Mouse (Mus musculus) heart, adult 9 months (tissue): ENCODE data around the gene Tesk1.

ENCODE experiments used
- DNase-seq, 2 experiments: peaks; one replicate each; pipeline ENCODE4 v3.0.0; 2022; ENCODE audit warnings: low spot score in 2 of 2

Tesk1 gene

DNA sequence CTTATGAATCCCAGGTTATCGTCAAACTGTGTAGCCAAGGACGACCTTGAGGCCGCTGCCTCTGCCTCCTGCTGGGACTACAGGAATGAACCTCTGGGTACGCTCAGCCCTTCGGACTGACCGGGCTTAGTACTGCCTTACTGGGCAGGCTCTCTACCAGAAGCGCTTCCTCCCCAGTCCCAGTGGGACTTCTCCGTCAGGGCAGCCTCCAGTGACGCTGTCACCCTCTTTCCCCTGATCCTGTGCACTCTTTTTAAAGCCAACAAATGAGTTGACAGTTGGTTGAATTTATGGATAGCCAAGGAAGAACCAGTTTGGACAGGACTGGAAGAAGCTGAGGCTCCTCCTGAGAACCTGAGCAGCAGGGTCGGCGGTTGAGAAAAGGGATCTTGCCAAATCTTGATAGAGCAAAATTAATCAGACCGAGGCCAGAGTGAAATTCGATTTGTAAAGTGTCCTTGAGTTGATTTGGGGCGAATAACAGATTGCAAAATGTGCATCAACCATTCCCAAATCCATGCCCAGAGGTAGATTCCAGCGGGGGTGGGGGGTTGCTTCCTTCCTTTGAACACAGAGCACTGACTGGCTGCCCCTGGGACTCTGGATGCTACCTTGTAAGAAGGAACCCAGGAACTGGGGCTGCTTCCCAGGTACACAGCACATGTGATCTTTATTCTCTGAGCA lies 22.6 kb upstream of the Tesk1 start:
- DNase-seq, result peak; percentile 64 to 74

DNA sequence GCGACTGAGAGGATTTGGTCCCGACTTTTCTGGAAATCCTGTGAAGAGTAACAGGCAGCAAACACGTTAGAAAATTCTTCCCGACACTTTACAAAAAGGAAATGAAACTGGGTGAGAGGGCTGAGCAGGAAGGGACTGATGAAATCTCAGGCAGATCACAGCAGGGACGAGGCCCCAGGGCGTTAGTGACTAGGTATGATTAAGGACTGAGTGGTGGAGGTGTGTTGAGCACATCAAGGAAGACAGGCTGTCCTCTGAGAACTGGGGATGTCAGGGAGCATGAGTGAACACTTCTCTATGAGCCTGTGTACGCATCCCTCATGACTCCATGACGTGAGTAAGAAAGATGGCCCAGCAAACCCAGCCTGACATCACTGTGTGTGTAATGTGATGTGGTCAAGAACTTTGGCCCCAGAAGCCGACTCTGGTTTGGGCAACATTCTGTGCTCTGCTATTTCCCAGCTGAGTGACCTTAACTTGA lies 21.9 kb upstream of the Tesk1 start:
- DNase-seq, result no peak

DNA sequence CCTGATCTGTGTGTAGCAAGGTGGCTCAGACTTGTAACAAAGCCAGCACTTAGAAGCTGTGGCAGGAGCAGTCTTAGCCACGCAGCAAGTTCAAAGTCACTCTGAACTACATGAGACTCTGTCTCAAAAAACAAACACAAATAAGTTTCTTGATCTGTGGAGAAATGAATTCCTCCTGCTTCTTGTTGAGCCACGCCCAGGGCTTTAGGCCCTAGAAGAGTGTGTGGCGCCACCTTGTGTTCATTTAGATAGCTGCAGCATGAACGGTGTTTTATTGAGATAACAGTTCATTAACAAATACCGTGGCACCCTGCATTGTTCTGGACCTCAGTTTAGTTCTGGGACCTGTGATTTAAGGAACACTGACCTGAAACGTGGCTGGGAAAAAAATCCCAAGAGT lies 21.4 kb upstream of the Tesk1 start:
- peak; percentile 71 to 88 for DNase-seq

DNA sequence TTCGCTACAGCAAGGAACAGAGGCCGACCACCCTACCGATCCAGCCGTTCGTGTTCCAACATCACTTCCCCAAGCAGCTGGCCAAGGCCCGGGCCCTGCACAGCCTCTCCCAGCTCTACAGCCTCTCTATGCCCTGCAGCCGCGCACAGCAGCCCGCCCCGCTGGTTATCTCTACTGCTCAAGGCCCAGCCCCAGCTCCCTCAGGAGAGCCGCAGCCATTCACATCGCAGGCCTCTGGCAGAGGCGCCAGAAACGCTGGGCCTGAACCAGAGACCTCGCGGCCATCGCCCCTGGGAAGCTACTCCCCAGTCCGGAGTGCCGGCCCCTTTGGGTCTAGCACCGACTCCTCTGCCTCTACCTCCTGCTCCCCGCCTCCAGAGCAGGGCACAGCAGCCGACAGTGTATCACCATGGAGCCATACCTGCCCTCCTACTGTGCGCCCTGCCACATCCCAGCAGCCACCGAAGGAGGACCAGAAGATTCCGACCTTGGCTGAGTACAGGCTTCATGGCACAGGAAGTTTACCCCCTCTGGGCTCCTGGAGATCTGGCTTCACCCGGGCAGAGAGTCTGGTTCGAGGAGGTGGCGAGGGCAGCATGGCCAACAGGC lies 20.0 kb upstream of the Tesk1 start:
- DNase-seq, result peak in 1 of 2 experiments; percentile 7

DNA sequence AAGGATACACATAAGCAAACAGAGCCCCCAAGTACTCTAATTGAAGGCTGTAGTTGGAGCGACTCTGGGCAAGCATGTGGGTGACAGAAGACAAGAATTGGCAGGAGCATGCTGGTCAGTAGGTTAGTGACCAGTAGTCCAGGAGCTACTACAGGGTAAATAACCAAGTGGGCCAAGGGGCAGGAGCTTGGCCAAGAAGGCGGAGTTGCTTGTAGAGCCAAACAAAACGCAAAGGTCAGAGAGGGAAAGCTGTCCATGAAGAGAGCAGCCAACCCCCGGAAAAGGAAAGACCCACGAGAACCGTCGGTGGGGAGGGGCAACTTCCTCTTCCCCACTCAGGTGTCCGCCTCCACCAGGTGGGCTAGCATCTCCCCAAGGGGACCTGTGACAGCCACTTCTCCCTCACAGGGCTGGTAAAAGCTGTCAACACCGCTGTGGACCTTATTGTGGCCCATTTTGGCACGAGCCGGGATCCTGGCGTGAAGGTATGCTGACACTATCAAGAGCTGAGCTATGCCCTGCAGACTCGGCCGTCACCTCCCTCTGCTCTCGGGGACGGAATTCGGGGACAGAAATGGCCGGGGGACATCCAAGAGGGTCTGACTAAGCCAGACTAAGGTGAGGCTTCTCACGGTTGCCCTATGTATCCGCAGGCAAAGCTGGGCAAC lies 18.3 kb upstream of the Tesk1 start:
- DNase-seq, result peak; percentile 48 to 72

DNA sequence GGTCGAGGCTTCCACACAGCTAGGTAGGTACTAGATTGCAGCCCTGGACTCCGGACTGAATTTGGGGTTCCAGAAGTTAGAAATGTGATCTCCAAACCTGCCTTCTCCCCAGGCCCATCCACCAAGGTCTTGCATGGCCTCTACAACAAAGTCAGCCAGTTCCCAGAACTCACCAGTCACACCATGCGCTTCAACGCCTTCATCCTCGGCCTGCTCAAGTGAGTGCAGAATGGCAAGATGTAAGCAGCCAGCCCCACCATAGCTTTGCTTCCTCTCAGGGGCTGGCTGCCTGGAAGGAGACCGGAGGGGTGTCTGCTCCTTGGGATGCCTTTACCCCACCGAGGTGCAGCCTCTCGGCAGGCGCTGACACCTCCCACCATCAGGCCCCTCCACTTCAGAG lies 17.7 kb upstream of the Tesk1 start:
- DNase-seq, result peak in 1 of 2 experiments; percentile 1

DNA sequence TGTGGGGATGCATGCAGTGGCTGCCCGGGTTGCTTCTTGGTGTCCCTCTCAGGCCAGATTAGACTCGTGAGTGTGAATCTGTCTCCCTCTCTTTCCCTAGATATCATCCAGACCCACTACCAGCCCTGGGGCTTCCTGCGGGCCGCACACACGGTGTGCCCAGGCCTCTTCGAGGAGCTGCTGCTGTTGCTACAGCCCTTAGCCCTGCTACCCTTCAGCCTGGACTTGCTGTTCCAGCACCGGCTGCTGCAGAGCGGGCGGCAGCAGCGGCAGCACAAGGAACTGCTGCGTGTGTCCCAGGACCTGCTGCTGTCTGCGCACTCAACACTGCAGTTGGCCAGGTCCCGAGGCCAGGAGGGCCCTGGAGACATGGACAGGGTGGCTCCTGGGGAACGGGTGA lies 16.5 kb upstream of the Tesk1 start:
- DNase-seq, result no peak

DNA sequence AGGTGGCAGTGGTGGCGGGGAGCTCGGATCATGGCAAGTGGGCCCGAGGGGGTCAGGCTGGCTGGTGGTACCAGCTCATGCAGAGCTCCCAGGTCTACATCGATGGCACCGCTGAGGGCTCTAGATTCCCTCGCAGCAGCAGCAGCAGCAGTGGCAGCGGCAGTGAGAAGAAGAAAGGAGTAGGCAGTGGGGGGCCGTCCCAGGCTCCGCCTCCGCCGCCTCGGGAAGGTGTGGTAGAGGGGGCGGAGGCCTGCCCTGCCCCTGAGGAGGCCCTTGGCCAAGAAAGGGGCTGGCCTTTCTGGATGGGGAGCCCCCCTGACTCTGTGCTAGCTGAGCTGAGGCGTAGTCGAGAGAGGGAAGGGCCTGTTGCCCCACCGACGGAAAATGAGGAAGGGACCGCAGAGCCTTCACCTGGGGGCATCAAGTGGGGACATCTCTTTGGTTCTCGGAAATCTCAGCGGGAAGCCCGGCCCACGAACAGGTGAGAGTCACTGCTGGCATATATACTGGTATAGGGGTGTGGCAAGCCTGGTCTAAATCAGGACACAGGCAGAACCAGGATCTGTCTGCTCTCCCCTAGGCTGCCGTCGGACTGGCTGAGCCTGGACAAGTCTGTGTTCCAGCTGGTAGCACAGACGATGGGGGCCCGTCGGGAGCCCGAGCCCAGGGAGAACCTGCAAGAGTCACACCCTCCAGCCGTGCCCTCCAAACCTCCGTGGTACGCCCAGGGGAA lies 15.9 kb upstream of the Tesk1 start:
- no peak for DNase-seq

DNA sequence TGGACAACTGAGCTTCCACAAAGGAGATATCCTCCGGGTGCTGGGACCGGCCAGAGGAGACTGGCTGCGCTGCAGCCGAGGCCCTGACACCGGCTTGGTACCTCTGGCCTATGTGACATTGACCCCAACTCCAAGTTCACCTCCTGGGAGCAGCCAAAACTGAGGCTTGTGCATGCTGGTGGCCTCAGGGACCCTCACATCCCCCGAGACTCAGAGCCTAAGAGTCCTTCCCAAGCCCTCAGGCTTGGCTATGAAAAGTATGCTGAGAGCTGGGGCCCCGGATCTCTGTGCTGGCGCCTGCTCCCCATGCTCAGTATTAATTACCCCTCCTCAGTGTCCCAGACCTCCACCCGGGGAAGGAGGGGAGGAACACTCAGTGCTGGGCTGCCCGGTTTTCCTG lies 15.3 kb upstream of the Tesk1 start:
- no peak for DNase-seq

DNA sequence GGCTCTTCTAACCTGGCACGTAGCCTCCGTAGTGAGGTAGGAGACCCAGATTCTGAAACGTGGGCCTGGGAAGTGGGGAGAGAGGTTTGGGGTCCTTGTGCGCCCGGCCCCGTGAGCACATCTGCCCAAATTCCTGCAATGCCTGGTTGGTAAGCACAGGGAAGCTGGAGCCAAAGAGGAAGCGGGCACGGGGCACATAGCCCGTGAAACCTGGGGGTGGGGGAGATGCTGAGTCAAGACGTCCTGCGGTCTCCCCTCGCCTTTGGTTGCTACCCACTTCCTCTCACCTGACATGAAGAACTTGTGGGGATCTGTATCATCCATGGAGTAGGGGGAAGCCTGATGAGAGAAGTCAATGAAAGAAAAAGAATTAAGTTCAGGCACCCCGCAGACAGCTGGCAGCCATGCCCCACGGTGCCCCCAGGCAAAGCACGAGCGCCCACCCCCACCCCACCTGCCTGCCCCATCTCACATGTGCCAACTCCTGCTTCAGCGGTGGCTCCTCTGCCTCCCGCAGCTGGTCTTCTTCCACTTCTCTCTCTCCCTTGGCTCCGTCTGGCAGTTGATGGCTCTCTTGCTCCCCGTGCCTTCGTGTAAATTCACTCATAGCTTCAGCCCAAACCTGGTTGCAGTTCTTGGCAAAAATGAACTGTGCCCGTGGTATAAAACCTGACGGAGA lies 14.1 kb upstream of the Tesk1 start:
- no peak for DNase-seq

DNA sequence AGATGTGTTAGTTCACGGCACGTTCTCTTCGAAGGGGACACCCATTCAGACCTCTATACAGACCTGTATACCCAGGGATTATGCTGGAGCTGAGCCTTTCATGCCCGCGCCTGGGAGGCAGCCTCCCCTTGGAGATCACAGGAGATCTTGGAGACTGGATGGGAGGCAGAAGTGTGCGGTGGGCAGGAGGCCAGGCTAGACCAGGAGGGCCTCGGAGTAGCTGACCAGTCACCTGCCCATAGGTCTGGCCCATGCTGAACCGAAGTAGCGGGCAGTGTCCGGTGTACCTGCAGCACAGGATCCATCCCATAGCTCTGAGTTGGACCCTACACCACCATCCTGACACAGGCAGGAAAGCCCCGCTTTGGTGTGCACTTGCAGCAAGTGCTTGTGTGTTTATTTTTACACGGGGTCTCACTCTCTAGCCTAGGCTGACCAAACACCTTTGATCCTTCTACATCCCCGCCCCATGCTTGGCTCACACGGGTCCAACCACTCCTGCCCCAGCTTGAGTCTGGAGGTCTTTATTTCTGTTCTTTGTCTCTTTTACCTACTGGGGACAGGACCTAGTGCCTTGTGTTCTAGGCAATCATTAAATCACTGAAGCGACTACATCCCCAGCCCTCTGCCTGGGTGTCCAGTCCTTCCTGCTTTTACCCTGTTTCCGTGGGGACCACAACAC lies 13.4 kb upstream of the Tesk1 start:
- DNase-seq, result no peak

DNA sequence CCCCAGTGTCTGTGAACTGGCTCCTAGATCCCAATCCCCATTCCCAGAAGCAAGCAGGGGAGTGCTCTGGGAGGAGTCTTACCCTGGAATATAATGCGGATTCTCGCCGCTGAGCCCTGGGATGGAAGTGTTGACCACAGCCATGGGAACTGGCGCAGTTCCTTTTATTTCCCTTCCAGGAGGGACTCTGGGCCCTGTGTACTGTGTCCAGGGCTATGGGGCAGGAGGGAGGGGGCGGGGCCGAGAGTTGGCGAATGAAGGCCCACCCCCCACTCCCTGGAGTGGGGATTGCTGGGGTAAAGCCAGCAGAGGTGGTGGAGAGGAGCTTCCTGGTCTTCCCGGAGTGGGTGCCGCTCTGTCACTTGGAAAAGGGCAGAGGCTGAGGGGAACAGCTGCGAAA lies 12.8 kb upstream of the Tesk1 start, which contains the start of gene Fam166b:
TSS of gene Fam166b (minus strand) at position 189 of the 400 bp plus-strand sequence.
- peak in 1 of 2 experiments; percentile 44 for DNase-seq

DNA sequence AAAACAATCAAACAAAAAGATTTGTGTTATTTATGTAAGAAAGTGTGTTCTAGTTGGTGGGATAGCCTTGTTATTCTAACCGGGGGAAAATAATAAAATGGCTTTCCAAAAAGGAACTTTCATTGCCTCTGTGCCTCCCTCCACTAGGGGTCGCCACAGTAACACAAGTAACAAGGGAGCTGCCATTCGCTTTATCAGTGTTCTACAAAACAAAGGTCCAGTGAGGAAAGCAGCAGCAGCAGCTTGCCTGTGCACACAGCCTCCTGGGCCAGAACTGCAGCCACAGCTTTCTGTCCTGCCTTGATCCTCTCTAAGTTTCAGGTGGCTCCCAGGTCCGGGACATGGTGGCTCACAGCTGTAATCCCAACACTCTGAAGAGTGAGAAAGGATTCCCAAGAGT lies 10.0 kb upstream of the Tesk1 start:
- peak; percentile 59 to 84 for DNase-seq

DNA sequence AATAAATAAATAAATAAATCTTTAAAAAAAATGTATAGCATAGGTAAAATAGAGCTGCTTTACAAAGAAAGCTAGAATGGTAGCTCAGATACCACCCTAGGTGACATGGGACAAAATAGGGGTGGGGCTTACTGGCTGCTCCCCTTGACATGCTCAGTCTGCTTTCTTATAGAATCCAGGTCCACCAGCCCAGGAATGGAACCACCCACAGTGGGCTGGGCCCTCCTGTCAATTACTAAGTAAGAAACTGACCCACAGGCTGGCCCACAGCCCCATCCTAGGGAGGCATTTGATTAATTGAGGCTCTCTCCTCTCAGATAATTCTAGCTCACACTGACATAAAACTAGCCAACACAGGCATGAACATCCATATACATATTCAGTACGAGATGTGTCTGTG lies 8.9 kb upstream of the Tesk1 start:
- no peak for DNase-seq

DNA sequence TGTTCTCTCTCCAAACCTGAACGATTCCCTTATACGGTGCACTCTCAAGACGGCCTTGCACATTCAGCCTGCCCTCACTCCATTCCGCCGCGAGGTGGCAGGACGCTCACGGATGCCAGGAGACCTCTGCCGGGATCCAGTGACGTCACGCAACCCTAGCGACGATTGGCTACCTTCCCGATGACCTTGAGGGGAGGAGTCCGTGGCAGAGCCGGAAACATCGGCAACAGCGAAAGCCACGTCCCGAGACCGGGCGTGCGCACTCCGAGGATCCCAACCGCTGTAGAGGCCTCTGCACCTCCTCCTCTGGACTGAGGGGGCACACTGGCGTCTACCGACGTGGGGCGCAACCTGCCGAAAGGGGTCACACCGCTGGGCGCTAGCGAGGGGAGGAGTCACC lies 305 bp downstream of the Tesk1 start:
- DNase-seq, result peak; percentile 99

DNA sequence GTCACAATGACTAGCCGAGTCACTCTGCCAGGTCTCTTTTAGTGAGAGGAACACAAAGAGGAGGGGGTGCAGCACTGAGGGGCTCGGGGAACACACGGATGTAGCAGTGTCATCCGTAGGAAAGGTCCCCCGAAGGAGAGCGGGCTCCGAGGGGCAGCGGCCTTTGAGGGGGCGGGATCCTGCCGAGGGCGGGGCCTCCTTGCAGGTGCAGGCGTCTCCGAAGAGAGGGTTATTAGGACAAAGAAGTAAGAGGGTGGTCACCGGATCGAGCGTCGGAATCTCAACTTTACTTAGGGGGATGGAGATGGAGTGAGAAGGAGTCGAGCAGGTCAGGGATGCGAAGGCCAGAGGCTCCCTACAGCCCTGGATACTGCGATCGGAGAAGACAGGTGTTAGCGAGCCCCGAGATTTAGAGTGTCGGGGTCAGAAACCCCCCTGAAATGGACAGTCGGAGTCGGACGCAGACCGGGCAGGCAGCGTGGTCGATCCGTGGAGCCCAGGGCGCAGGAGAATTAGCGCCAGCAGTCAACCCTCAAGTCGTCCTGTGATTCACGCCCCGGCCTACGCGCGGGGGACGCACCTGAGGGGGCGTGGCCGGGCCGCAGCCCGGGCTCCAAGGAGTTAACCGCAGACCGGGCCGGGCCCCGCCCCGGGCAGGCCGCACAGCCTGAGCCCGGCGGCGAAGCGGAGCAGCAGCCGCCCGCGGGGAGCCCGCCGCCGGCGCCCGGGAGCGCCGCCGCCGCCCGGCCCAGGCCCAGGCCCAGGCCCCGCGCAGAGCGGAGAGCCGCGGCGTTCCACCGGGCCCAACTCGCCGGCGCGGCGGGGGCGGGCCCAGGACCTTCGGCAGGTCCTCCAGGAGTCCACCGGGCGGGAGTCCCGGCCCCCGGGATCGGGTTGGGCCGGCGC lies 970 bp downstream of the Tesk1 start:
- peak; percentile 63 to 64 for DNase-seq

DNA sequence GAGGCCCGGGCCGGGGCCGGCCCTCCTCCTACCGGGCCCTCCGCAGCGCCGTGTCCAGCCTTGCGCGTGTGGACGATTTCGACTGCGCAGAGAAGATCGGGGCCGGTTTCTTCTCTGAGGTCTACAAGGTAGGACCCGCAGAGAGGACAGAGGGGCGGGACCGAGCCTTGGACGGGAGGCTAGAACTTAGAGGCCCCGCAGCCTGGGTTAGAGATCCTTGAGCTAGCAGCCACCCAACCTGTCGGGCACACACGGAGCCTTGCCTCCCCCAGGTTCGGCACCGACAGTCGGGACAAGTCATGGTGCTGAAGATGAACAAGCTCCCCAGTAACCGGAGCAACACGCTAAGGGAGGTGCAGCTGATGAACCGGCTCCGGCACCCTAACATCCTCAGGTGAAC lies 1.8 kb downstream of the Tesk1 start:
- DNase-seq, result no peak

DNA sequence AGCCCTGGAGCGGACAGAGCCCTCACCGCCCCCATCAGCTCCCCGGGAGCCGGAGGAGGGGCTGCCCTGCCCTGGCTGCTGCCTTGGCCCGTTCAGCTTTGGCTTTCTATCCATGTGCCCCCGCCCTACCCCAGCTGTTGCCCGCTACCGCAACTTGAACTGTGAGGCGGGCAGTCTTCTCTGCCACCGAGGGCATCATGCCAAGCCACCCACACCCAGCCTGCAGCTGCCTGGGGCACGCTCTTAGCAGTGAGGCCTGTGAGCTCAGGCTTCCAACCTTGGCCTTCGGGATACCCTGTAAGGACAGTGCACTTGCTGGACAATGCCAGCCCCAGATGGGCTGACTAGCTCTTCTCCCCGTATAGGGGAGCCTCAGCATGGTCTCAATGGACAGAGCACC lies 5.5 kb downstream of the Tesk1 start:
- no peak for DNase-seq

DNA sequence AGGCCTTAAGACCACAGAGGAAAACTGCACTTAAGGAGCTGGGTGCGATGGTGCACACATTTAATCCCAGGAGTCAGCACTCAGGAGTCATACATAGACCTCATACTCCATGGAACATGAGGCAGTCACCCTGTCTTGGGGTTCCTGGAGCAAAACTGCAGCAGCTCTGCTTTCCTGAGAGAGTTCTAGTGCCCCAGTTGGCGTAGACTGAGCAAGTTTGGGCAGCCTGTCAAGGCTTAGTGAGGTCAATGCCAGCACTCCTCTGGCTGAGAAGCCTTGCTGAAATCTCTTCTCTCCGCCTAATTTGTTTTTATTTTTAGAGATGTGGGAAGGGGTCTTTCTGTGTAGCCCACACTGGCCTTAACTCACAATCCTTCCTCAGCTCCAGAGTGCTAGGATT lies 6.8 kb downstream of the Tesk1 start:
- DNase-seq, result no peak

DNA sequence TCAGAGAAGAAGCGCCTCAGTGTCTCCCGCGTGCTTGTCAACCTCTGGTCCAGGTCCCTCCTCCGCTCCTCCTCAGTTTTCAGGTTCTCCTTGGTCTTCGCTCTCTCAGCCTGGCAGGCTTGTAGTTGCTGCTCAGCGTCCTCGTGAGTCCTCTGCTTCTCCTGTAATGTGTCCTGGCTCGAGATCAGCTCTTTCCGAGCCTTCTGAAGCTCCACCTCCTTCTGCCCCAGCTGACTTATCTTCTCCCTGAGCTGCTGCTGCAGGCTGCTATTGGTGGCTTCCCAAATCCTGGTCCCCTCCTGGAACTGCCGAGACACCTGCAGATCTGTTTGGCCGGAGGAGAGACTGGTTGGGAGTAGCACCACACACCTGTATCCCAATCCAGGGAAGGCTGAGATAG lies 10.6 kb downstream of the Tesk1 start:
- DNase-seq, result no peak
